Mouse (Mus musculus) retina, postnatal 7 days (tissue): ENCODE measurements around the gene Spg7.
"Not testable (repeated sequence)": the region's sequence is repeated elsewhere in the genome, so short reads cannot be mapped to it uniquely, and the experiment has no call there.

Experiments
- DNase-seq: peaks from one replicate; pipeline ENCODE4 v3.0.0-alpha.2; 2012; ENCODE audit warnings: low read depth, low spot score

The Spg7 gene

DNA sequence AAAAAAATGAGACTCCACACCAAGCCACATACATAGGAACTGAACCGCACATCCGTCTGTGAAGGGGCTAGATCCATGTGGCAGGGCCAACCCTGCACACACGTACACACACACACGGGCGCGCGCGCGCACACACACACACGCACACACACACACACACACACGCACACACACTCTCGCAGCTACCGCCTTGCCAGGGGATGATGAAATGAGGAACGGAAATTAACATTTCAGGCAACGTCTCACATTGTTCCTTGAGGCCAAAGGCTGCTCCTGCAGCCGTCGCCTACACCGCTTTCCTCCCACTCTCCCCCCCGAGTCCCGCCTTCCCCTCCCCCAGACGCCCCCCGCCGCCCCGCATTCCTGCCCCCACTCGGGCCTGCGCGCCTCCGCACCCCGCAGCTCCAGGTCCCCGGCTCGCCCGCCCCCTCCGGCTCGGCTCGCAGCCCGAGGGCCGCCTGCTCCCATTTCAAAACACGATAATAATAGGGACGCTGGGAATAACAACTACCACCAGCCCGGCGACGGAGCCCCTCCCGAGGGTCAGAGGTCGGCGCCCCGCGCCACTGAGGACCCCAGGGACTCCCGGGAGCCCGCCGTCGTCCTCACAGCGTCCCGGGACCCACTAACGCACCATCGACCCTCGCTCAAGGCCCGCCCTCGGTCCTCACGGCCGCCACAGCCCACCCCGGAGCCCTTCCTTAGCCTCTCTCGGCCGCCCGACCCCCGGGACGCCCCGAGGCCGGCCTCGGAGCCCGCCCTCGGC lies 21.6 kb upstream of the Spg7 start:
- no peak for DNase-seq

DNA sequence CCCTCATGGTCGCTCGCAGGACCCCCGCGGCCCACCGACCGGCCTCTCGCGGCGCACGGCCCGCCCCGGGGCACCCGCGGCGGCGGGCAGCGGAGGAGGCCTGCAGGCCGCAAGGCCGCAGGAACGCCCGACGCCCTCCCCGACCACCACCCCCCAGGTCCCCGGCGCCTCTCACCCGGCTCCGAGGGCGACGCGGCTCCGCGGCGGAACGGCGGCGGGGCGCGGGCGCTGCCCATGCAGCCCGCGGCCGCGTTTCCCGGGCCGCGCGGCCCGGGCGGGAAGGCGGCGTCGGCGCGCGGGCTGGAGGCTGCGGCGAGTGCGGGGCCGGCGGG lies 21.0 kb upstream of the Spg7 start:
- no peak for DNase-seq

DNA sequence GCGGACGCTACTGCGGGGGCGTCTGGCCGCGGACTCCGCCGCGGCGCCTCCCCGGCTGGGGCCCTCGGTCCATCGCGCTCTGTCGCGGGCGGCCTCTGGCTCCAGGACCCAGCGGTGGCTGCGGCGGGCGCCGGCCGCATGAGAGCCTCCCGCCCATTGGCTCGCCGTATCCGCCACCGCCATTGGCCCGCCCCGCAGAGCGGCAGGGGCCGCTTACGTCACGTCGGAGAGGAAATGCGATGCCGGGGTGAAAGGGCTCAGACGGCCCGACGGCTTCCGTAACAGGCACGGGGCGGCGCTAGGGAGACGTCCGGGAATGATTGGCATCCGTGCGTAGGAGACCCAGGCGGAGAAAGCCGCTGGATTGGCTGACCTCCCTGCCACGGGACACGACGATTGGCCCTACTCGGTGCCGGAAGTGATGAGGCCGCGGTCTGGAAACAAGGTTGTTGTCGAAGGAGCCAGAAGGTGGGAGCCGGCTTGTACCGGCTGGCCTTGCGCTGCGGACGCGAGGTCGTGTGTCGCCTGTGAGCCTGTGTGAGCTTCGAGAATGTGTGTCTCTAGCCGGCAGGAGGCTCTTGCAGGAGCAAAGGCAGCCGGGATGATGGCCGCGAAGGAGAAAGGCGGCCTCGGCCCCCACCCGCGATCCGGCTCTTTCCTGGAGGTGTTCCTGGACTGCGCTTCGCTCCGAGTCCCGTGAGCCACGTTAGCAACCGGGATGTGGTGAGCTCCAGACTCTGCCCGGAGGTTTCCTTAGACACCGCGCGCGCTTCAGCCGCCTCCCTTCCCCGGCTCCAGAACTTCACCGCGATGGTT lies 20.4 kb upstream of the Spg7 start, which contains the start of gene Ankrd11:
Gene Ankrd11, minus strand, starts transcription at position 120 of the 816 bp plus-strand sequence.
- peak; percentile 98 for DNase-seq

DNA sequence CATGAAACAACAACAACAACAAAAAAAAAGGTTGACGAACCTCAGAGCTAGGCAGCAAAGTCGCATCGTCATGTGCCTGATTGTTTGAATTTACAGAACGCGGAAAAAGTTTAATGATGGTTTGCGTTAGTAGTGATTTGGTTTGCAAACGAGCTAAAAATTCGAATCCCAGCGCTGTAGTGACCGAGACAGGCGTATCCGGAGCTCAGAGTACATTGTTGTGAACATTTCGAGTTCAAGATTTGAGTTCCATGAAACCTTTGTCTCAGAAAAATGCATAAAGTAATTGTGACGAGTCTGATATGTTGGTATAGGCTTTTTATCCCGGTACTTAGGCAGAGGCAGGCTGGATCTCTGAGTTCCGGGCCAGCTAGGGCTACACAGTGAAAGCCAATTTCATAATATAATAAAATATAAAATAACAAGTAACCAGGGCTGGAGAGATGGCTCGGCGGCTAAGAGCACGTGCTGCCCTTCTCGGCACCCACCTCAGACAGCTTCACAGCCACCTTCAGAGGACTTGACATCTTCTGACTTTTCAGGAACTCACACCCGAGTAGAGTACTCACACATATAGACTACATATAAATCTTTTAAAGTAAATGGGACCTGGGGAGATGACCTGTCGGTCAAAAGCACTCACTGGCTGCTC lies 19.6 kb upstream of the Spg7 start:
- DNase-seq: no peak

DNA sequence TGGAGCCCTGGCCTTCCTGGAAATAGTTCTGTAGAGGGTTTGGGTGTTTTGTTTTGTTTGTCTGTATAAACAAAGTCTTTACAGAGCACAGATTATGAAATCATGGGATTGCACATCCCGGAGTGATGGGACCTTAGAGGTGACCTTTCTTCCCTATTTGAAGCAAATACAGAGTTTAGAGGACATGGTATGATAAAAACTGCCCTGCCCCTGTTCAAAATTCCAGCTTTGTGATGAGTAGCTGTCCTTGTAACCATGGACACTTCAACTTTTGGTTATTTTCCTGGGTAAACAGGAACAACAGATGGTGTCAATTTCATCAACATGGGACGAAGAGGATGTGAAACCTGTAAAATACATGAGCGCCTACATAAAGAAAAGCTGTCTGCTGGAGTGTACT lies 18.8 kb upstream of the Spg7 start:
- DNase-seq: no peak

DNA sequence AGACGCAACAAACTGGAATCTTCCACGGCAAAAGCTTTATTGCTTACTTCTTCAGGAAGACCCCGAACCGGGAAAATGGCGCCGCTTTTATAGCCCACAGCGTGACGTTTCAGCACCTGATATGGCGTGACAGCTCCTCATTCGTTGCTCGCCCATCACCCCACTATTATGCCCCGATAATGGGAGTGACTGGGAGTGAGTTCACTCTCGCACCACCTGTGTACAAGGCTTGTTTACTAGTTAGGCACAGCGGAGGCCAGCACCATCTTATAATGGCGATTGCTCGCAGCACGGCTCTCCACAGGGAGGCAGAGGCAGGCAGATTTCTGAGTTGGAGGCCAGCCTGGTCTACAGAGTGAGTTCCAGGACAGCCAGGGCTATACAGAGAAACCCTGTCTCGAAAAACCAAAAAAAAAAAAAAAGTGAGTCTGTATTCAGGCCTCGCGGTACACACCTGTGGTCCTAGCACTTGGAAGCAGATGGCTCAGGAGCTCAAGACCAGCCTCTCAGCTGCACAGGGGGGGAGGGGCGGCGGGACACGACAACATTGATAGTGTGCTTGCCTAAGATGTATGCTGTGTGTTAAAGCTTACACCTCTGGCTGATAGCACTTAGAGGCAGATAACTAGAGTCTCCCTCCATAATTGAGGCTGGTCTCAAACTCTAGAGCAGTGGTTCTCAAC lies 17.9 kb upstream of the Spg7 start:
- DNase-seq: not testable (repeated sequence)

DNA sequence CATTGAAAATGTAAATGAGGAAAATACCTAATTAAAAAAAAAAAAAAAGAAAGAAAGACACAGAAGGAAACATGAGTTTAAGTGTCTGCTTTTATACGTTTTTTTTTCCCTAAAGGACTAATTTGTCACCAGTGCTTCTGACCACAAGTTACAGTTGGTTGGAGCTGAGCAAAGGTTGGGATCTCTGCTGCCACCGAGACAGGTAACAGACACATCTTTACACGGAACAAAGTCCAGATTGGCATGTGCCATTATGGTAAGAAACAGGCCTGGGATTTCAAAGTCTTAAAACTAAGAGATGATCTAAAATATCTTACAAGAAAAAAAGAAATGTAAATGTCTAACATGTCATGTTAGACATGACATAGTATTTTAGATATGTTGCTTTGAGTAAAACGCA lies 16.0 kb upstream of the Spg7 start:
- no peak for DNase-seq

DNA sequence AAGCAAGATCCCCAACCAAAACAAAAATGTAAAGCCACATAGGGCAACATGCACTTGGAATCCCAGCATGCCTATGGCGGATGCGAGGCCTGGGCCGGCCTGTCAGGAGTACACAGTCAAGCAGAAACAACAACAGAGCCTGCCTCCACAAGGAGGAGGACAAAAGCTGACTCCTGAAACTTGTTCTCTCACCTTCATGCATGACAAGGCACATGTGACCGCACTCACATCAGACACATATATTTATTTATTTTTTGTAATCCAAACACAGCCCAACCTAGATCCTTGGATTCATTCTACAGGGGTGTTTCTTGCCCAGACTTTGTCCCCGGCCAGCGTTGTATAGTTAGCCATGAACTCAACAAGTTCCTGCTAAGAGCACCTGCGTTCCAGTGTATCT lies 14.9 kb upstream of the Spg7 start:
- DNase-seq: no peak

DNA sequence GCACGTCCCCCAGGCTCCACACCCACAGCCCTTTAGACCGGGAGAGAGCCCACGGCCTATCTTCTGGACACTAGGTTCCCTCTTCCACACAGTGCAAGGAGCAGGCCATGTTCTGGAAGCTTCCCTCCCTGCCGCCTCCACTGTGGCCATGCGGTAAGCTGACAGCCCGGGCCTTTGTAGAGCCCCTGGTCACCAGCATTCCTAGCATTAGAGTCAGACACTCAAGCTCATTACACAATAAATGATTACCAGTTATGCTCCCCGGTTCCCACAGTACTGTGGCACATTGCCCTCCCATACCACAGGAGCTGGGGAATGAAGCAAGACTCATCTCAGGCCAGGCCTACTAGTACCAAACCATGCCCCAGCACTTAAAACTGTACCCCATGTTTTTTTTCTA lies 14.3 kb upstream of the Spg7 start:
- DNase-seq: no peak

DNA sequence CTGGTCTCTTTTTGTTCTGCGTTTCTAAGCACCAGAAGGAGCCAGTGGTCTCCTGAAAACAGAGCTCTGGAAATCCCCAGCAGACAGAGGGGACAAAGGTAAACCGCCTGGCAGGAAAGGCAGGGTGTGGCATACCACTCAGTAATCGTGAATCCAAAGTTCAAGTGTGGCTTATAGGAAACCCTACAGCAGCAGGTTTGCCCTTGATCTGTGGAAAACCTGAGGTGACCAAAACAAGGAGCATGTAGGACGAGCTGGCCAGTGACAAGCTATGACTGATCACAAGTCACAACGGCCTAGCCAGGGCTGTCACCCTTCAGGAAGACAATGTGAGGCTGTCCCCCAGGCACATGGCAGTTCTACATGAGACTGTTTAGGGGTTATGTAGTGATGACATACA lies 11.3 kb upstream of the Spg7 start:
- no peak for DNase-seq

DNA sequence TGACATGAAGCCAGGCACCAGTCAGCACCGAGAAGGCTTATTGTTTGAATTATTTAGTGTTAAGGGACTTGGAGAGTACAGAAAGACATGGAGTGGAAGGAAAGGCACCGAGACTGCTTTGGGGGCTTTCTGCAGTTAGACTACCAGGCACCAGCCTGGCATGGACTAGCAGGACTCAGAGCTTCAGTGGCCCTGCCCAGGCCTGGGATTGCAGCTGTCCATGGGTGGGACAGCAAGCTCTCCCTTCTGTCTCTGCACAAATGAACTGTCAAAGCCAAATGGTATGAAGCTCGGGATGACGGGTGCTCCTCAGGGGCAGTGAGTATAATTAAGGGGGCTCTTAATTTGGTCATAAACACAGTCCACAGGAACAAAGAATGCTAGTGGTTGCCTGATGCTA lies 1.3 kb downstream of the Spg7 start:
- DNase-seq: no peak

DNA sequence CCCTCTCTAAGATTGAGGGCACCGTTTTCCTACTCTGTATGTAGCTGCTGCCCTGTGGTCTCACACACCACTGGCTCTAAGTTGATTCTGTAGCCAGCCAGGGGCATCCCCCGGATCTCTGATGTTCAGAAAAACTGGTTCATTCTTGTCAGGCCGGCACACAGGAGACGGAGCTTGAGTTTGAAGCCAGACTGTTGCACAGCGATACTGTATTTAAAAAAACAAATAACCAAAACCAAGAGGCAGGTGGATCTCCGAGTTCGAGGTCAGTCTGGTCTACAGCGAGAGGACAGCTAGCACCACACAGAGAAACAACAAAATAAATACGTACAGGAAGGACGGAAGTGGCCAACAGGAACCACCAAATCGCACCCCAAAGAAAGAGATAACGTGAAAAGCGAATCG lies 2.1 kb downstream of the Spg7 start:
- DNase-seq: no peak

DNA sequence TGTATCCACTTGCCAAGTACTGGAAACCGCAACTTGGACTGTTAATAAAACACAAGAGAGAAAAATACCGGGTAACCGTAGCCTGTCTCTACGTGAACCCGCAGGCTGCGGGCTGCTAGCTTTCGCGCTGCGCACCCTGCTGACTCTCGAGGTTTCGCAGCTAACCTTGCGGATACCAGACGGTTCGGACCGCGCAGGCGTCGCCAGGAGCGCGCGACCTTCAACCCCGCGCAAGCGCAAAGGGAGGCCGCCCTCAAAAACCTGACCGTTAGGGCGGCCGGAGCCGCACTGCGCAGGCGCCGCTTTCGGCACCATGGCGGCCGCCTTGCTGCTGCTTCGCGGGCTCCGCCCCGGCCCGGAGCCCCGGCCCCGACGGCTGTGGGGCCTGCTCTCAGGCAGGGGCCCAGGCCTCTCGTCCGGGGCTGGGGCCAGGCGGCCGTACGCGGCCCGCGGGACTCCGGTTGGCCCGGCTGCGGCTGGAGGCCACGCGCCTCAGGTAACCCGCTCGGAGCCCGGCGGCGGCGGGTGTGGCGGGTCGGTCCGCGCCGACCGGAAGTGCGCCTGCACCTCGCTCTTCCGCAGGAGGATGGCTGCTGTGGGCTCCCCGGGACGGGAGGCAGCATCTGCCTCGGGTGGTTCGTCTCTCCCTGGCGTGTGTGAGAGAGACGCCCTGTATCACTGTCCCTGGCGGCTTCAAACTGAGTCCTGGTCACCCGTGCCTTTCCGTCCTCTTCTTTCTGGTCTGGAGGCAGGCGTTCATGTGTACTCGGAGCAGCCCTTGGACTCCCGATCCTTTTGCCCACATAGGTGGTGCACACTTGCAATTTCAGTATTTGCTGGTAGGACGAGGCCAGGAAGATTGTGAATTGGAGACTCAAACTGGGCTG lies 2.7 kb downstream of the Spg7 start:
- peak; percentile 97 for DNase-seq

DNA sequence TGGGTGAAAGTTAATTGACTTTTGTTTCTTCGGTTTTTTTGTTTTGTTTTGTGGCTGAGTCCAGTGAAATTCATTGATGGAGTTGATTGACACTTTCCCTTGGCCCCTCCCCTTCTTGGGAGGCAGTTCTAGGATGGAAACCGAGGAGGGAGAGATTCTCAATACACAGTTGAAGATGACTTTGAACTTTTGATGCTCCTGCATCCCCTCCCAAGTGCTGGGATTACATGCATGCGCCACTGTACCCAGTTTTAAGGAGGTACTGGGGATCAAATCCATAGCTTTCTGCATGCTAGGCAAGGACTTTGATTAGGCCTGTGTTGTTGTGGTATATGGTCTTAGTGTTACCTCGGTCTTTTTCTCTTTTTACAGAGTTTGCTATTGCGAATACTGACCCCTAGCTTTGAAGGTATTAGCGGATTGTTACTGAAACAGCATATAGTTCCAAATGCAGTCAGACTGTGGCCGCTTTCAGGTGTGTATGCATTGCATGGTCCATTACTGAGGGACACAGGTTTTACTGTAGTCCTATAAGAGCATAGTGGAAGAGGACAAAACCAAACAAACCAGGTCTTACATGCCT lies 3.5 kb downstream of the Spg7 start:
- no peak for DNase-seq

DNA sequence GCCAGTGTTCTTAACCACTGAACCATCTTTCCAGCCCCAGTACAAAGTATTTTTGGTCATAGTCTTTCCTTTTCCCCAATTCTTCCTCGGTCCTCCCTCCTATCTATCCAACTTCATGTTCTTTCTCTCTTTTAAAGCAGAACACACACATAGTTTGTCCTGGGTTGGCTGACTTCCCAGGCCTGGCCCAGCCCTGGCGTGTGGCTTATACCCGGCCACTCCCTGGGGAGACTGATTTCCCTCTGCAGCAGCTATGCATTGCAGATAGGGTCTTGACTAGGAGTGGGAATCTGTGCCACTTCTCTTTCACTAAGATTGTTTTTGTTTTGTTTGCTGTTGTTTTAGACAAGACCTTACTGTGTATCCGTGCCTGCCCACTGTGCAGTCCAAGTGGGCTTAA lies 8.4 kb downstream of the Spg7 start:
- no peak for DNase-seq

DNA sequence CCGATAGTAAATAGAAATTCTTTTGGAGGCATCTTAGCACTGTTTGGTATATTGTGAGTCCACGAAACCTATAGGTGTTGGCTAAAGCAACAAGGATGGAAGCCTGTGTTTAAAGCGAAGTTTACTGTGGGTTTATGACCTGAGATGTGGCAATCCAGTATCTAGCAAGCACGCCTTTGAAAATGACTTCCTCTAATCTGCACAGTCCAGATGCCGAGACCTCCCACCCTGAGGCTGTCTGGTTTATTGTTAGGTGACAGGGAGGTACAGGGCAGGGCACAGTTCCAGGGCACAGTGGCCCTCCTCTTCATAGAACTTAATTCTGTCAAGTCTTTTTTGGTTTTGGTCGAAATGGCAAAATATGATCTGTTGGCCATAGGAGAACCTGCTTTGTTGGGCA lies 14.5 kb downstream of the Spg7 start:
- no peak for DNase-seq

DNA sequence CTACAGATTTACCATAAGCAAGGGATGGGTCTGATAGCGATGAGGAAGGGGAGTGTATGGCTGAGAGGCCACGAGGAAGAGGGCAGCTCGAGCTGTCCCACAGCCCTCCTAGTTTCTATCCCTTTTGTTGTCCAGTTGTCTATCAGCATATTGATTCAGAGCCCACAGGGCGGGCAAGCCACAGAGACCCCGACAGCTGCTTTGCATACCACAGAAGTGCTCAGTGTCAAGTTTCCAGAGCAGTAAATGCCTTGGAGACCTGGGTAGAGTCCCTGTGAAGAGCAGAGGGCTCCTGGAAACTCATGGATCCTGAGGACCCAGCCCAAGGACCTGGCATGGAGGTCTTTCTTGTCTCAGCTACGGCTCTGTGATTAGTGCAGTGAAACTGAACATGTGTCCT lies 20.3 kb downstream of the Spg7 start:
- no peak for DNase-seq

DNA sequence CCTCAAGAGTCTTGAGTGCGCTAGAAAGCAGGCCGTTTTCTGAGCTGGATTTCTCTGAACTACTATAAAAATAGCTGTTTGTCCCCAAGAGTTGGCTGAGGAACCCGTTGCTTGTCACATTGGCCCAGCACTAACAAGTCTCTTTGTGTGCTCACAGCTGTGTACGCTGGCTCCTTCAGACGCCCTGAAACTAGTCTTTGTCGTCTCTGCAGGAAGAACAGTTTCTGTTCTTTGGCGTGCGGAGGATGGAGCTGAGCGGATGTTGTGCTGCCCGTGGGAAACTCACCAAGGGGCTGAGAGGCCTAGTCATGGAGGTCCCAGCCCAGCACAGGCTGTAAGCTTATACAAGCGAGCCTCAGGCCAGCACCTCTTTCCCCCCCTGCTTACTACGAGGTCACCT lies 20.9 kb downstream of the Spg7 start:
- no peak for DNase-seq

DNA sequence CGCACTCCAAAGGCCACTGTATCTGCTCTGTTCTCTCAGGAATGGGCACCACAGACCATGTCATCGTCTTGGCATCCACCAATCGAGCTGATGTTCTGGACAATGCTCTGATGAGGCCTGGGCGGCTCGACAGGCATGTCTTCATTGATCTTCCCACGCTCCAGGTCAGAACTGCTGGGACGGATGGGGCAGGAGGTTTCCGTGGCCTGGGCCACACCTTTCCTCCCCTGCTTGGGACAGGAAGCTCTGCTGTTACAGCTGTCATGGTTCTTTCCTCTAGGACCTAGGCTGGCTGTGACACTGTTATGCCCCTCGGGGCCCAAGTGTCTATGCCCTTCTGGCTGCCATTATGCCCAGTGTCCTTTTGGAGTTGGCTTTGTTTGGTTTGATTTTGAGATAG lies 24.5 kb downstream of the Spg7 start:
- no peak for DNase-seq

DNA sequence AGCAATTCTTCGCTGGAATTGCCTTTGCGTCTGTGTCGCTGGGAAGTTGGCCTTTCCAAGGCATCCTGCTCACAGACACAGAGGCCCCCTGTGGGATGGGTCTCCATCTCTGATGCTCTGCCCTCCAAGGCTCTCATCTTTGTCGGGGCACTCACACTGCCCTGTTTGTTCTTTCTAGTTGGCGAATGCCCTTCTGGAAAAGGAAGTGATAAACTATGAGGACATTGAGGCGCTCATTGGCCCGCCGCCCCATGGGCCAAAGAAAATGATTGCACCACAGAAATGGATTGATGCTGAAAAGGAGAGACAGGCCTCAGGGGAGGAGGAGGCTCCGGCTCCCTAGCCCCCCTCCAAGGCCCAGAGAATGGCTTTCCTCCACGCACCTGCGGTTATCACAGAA lies 34.5 kb downstream of the Spg7 start:
- DNase-seq: no peak
